Mouse (Mus musculus): Measurements from ENCODE around the gene Pde1b.

The Pde1b gene

DNA sequence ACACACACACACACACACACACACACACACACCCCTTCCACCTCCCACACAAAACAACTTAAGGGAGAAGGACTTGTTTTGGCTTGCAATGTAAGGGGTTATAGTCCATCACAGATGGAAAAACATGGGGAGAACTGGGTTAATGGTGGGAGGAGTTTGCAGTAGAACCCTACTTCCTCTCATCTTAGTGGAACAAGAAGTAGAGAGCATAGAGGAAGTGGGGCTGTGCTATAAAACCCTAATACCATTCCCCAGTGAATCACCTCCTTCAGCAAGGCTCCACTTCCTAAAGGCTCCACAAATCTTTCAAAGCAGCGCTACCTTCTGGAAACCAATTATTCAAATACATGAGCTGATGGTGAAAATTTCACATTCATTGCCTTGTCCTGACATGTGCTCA, 46.6 kb downstream of the Pde1b start:
- DNase-seq (ENCODE audit: low read depth, low spot score): no peak

DNA sequence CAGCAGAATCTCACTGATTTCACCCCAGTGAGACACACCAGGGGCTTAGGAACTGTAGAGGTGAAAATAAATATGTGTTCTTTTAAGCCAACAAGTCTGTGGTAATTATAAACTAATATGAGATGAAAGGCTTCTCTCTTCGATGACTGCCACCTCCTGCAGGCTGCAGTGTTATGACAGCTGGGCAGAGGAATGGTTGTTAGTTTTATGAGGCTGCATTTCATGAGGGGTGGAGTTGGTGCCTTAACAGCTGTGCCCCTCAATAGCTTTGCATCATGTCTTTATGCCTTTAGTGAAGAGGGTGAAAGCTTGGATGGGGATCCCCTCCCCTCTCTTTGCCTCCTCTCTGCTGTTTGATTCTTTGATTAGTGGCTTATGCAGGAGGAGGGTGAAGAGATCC, 48.2 kb downstream of the Pde1b start:
- DNase-seq (ENCODE audit: low read depth, low spot score): no peak

DNA sequence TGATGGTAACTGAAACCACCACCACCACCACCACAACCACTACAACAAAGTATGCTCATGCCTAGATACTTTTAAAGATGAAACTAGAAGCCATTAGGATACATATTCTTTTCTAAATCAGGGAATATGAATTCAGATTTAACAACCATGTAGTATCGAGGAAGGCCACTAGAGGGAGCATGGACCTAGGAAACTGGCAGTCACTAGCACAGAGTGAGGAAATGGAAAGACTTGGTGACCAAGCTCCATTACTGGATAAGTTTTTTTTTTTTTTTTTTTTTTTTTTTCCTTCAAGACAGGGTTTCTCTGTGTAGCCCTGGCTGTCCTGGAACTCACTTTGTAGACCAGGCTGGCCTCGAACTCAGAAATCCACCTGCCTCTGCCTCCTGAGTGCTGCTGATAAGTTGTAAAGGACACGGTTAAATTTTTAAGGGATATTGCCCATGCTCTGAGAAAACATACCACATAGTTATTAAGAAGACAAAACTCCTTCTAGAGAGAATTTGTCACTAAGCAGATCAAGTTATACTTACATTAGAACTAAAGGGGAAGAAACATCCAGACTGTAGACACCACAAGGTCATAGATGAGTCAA, 49.4 kb downstream of the Pde1b start:
- DNase-seq (ENCODE audit: low read depth, low spot score): no peak

DNA sequence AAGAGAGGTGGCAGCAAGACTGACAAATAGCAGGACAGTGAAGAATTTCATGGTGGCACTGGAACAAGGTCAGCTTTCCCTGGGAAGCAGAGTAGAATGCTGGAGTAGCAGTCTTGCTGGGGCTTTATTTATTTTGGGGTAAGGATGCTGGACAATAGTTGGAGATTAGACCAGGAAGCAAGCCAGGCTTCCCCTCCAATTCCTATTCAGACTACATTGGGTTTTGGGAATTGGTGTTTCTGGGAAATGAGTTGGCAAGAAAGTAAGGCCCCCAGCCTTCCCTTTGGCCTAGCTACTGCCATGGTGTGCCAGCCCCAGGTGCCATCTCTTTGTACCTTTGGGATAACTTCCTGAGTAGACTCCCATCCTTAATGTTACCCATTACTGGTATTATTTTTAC, 62.1 kb downstream of the Pde1b start, which contains the start of gene Glycam1:
Gene Glycam1, minus strand, starts transcription at position 101 of the 400 bp plus-strand sequence.
- no peak for DNase-seq (ENCODE audit: low read depth, low spot score)

Data from brain, embryonic 18.5 days (tissue).